Mouse (Mus musculus) cerebellum, postnatal 14 days (tissue): ENCODE measurements at regions not wholly inside any gene's neighbourhood (a gene's known extent, or its start where the extent isn't known, plus 50 kb on each side); places are given as distances from the start of the nearest gene placed in this dataset.
A peak's percentile ranks its signal among the peaks of the same experiment; 100 is the strongest.

Source experiments
- DNase-seq, 2 experiments: peaks; one replicate each; pipeline ENCODE4 v3.0.0; 2021; ENCODE audit warnings: mixed read lengths in 2 of 2

DNA sequence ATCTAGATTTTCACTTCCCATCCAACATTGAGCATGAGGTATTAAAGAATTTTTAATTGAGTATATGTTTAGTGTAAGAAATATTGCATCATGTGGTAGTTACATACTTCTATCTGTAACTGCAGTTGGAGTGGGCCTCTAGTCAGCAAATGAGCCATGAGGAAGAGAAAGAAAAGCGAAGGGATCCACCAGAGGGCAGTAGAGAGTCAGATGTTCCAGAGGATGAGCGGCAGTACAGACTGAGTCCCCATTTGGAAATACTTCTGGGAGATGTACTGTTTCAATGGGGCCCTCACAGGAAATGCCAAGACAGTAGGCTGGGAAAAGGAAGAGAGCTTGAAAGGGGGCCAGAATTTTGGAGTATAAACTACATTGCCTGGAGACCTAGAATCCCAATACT, 221.2 kb downstream of the Myh15 start:
- peak; percentile 90 to 93 for DNase-seq

DNA sequence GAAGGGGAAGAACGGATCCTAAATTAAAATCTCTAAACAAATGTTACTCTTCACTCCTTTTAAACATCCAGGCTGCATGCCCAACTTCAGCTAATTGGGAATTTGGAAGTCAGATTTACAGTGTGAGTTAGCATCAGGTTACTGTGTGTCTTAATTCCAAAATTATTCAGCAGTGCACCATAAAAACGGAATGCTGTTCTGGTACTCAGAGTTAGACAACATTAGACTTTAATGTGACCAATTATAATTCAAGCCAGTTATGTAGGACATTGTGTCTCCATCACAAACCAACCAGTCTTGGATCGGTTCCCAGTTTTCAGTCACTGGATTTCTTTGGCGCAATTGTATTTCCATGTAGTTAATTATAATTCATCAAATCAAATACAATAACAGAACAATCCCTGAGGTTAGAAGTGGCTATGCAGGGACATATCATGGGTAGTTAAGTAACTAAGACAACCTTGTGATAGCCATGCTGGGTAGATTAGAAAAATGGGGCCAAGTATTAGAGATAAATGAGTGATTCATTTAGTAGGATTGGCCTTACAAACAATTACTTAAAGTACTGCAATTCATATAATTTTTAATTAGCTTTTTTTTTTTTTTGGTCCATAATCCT, 230.9 kb downstream of the Myh15 start:
- DNase-seq: peak; percentile 26 to 38

DNA sequence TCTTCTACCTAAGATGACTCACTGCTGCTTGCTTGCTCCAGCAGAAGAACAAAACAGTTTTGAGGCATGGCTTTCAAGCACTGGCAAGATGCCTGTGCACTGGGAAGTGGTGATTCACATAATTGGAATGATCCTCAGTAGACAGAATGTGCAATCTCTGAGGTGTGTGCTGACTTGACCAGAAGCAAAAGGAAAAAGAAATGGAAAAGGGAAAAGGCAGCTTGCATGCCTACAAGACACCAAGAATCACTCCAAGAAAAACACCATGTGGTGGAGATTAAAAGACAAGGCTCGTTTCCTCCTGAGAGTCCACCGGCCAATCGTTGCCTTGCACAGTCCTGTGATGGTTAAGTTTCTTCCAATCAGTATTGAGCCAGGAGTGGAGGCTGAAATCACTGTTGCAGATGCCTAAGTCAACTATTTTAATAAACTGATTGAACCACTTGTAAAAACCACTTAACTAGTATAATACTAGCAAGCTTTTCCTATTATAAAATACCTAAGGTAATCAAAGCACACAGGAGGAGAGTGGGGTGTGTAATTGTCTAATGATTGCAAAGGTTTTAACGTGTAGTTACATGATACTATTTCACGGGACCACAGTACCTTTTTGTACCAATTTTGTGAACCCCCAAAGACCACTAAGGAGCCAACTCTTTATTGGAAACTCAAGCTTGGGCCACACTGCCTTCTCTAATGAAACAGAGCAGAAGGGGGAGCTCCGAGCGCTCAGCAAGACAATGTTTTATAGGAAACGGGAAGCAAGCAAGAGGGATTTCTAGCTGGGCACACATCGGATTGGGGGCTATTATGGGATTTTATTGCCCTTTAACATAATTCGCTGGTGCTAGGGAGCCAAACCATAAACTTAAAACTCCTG, 232.2 kb downstream of the Myh15 start:
- peak; percentile 71 to 75 for DNase-seq

DNA sequence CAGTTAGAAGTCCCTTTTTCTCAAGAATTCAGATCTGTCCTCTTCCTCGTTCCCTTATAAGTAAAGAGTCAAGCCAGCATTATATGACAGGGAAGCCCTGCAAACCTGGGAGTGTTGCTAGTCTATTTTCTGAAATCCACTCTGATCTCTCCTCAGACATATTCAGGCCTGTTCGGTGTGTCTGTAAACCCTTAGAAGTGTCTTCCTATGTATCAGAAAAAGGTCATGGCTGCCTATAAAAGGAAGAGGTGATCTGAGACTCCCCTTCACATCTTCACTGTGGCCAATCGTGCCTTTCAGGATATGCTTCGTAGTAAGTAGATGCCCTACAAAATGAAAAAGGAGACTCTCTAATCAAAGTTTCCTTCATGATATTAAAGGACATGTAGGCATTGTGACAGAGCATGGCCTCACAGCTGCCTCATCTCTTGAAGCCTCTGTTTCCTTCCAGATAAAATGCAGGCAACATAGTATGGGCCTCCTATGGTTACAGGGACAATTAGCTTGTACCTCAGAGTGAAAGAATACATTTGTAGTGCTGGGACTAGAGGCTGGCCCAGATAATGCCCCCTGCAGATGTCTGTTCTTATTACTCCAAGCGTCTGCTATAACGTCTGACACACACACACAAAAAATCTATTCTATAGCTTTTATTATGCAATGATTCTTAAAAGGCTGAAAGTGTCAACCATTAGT, 246.5 kb downstream of the Myh15 start:
- DNase-seq: no peak

DNA sequence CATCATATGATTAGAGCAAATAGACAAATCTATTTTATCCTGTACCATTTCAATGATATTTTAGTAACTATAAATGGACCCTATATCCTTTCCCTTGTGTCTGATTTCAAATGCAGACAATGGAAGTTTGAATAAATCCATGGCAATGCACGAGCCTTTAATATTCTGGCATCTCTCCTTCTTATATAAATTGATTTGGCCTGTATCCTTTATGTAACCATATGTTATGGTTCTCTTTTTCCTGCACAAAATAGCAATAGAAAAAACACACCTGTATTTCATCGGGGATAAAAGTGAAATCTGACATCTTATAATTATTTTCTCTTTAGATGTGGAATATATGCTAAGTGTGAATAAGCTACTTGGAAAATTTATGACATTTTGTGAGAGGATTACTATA, 247.1 kb downstream of the Myh15 start:
- no peak for DNase-seq

DNA sequence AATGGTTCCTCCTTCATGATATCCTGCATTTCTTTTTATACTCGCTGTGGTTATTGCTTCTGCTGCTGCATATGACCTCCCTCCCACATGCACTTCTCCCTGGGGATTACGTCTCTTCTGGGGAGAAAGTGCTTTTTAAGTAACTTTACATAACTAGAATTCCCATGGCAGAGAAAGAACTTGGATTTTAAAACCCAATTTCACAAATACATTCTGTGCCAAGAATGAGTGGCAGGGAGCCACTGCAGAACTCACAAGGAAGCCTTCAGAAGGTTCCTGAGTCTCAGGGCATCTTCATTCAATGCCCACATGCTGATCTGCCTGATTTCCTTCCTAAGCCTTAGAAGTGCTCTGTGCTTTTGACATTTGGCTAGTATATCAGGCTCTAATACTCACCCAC, 259.8 kb downstream of the Myh15 start:
- peak in 1 of 2 experiments; percentile 6 for DNase-seq

DNA sequence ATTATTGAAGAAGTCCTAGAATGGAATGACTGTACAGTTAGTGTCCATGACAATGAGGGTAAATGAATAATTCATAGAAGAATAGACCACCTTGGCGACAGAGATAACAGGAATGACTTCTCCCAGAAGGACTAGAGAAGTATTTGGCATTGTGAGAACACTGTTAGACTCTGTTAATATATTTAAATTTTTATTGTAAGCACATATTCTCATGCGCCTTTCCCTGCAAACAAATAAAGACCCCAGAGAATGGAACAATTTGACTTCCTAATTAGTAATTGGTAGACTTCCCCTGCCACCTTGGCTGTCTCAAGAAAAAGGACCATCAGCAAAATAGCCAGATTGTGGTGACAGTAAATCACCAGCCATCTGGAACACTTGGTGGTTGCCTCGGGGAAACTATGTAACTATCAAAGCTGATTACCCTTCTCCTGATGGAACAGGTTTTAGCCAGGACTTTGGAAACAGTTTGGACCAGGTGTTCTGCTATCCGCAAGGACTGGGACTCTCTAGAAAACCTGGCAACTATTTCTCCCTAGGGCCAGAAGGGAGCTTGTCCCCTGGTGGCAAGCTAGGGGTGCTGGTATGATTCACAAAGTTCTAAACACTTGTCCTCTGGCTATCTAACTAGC, 261.9 kb downstream of the Myh15 start:
- DNase-seq: peak; percentile 21 to 32

DNA sequence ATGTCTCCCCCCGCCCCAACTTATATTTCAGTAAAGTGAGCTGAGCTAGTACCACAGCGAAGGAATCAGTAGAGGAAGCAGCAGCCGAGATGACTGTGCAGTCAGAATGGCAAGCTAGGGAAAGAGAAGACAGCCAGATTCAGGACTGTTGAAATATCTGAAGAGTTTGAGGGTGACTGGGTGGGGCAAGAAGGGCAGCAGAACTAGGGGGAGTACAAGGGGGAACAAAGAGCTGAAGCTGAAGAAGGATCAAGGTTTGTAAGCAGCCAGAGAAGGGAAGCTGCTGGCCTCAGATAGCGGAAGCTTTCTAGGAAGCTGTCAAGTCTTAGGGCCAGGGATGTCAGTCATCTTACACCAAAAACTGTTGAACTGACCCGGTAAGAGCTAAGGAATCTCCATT, 262.5 kb downstream of the Myh15 start:
- DNase-seq: peak in 1 of 2 experiments; percentile 5

DNA sequence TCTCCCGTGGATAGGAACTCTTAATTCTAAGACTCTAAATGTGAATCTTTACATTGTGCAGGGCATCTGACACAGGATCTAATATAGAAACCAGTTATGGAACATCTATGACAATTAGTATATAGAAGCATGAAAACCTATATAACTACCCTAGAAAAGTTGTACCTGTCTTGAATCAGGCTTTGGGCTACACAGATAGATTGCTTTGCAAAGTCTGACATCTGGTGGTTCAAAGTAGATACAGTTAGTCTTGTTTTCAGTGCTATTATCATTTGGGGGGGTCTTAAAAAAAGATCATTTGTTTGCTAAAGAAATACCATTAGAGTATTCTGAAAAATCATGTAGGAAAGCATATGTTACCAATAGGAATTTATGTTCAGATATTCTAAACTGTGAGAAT, 264.7 kb downstream of the Myh15 start:
- no peak for DNase-seq

DNA sequence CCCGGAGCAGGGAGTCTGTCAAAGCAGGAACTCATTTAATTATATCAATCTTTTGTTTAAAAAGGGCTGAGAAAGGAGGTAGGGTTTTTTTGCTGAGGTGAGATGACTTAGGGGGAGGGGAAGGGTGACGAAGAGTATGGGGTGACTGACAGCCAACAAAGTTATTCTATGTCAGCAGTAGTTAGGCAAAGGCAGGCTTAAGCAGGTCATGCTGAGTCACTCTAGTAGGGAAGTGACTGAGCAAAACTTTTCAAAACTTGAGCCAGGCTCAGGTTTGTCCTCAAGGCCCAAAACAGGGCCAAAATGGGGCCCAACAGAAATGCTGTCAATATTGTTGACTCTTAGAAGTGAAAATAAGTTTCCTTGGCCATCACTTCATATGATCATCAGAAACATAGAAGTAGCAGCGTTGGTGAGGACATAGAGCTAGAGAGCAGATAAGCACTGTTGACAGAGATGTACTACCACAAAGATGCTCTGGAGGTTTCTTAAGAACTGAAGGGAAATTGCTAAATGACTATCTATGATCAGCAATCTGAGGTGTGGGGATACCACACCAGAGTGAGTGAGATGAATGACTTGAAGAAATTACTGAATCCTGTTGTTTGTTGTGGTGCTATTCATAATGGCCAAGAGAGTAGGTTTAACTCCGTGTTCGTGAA, 273.6 kb downstream of the Myh15 start:
- DNase-seq: no peak

DNA sequence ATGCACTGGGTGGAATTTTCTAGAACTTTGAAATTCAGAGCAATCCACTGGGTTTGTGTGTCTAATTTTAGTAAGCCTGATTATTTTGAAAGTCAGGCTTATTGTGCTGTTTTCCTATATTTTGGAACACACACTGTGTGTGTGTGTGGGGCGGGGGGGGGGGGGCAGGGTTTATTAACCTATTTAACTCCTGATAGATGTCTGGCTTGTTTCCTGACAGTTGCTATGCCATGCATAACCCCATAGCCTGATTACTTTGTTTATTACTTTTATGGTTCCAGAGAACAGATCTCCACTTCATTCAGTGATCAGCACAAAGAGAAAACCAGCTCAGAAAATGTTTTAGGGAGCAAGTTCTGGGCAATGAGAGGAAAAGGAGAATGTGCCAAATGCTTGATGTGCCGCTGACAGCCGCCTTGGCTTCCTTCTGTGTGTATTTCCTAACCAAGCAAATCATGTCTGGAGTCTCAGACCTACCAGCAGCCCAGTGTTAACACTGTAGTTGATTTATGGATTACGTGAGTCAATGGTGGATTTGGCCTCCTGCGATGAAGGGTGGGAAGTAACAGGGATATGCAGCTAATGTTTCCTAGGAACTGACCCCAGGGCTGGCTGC, 274.9 kb downstream of the Myh15 start:
- DNase-seq: peak; percentile 33 to 52

DNA sequence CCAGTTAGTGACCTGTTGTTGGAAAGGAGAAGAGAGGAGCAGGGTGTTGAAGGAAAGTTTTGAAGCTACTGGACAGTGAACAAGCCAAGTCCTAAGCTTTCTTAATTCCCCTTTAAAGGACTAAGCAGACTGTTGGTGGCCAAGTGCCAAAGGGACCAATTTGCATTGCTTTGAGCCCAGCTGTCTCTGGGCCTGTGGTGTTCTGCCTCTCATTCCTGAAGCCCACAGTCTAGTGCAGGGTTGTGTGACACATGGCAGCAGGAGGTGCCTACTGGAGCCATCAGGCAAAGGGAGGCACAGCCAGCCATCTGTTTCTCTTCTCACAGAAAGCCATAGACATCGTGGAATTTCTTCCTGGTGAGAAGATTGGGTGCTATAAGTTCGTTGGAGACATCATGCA, 278.6 kb downstream of the Myh15 start:
- peak; percentile 72 to 76 for DNase-seq

DNA sequence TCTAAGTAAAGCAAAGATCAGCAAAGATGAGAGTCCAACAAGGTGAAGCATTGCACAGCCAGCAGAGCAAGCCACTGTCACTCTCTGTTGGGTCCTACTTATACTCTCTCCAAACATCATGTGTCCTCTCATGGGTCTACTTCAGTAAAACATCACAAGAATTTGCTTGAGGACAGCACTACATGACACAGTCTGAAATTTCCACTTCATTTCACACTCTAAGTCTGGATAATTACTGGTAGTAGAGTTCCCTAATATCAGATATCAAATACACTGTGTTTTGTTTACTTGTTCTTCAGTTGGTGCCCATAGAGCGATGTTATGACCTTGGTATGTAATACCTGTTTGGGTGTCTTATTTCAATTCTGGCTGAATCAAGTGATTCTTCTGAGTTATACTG, 280.7 kb downstream of the Myh15 start:
- no peak for DNase-seq

DNA sequence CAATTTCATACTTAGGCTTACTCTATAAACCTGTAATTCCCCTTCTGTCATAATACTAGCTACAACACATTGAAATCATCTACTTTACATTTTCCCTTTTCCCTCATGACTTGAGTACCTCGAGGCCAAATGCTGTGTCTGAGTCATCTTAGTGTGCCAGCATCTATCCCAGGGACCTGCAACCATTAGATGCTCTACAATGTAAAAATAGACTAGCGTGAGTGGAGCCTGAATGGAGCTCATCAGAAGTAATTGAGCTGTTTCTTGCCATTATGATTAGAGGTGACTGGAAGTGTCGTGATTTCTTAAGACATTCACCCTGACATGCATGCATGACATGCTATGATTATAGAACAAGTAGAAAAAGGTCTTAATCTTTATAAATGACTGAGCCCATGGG, 301.1 kb downstream of the Myh15 start:
- DNase-seq: no peak

DNA sequence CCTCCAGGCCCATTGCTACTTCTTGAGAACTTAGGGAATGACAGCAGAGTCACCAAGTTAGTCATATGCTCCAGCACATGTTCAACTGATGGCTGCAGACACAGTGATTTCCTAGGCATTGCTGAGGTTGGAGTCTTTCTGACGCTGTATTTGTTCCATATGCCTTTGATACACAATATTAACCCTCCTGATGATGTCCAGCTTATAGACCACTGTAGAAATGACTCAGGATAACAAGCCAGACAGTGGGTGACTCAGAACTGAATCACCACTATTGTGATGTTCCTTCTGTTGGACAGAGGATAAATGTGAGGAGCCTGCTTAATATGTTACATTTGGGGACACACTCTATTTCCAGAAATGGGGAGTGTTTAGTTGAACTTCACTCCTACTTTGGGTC, 304.4 kb downstream of the Myh15 start:
- no peak for DNase-seq

DNA sequence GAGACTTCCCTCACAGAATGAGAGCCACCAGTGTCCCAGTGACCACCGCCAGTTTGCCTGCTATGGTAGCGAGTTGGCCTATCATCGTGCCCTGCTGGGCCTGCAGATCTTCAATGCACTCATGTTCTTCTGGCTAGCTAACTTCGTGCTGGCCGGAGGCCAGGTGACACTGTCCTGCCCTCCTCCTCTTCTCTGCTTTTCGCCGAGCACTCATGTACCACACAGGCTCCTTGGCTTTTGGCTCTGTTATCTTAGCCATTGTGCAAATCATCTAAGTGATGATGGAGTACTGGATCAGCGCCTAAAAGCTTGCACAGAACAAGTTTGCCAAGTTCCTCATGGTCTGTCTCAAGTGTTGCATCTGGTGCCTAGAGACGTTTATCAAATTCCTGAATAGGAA, 312.2 kb downstream of the Myh15 start:
- peak; percentile 6 to 13 for DNase-seq

DNA sequence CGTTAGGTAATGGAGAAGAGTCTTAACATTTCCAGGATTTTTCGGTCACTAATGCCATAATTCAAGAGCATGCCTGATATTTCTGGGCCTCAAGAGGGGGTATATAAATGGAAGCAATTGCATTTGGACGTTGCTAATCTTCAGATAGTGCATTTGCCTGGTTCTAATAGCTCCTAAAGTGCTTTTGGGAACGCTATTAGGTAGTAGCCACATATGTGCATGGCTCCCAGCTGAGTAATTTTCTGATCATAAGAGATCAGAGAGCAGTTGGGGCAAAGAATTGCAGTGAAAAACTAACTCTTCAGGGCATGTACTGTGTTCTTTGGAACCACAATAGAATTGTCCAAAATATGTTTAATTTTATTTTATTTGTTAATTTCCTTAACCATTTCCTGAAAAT, 317.8 kb downstream of the Myh15 start:
- no peak for DNase-seq

DNA sequence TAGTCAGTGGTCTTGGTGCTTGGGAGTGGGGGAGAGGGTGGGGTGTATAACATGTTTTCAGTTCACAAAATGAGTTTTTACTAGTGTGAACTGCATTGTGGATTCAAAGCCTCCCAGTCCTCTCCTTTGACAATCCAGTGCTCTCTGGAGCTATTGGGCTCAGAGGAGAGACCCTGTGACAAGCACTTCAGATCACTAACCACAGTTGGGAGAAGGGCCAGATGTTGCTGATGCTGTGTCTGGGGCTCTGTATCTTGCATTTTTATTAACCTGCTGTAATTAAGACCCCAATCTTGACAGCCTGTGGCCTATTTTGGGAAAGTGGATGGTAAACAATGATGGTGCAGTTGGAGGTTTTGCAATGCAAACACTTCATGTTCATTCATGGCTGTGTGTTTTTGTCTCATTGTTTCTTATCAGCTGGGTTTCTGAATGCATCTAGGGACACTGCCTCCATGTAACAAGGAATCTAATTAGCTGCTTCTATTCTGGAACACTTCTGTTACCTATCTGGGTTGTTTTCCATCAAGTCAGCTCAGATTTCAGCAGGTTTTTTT, 320.0 kb upstream of the Ift57 start:
- DNase-seq: no peak

DNA sequence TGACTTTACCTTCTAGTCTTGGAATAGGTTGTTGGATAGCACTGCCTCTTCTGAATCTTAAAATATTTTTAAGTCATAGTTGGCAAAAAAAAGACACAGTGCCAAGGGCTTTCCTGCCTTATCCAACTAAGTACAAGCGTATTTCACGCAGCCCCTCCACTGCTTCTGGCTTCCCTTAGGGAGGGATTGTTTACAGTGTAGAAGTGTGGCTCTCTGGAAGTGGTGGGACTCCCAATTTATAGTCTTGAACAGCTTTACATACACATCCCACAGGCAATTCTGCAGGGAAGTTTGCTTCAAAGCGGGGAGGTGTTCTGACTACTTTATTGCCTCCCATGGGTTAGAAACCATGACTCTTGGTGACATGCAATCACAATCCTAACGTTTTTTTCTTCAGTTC, 310.9 kb upstream of the Ift57 start:
- DNase-seq: no peak

DNA sequence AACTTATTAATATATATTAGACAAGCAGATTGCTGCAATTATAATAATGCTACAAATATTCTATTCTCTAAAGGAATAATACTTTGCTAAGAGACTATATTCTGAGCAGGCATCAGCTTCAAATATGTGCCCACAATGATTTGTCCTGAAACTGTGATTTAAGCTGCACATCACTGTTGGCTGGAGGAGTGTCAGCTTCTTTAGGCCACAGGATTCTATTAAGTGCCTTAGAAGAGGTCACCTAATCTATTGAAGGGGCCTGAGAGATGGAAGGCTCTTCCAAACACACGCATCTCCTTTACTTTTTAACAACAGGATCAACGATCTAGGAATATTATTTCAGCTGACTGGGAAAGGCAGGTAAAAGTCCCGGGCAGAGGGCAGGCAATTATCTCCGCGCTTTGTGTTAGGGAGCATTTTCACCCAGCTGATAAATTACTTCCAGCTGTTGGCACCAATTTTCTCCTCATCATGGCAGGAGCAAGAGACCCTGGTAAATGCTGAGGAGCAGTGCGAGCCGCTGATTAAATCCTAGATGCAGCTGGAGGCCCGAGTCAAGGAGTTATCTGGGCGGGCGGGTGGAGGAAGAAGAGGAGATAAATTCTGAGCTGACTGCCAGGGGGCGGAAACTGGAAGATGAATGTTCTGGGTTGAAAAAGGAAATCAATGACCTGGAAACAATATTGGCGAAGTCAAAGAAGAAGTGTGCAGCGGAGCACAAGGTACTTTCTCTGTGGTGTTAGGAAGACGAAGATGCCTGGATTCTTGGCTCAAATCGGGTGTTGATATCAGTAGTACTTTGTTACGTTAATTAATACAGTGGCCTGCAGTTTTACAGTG, 290.9 kb upstream of the Ift57 start:
- DNase-seq: peak in 1 of 2 experiments; percentile 2

DNA sequence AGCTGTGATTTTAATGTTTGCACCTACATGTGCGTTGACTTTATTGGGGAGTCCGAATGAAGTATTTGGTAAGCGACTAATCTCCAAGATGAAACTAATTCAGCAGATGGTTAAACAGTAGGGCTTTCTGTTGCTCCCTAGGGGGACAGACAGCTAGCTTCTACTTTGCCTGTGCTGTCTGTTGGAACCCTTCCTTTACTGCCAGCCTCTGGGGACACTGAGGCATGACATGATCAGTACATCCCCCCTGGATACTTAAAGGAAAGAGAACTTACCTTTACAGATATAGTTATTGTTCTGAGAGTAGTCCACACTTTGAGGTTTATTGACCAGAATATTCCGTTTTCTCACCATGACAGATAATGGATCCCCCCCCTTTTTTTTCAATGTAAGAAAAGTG, 289.8 kb upstream of the Ift57 start:
- DNase-seq: no peak
